Mouse (Mus musculus) mature B cell (primary cell): ENCODE data around the gene Ggt7.
"Not testable (repeated sequence)": the region's sequence is repeated elsewhere in the genome, so short reads cannot be mapped to it uniquely, and the experiment has no call there.

Source experiments
- in situ Hi-C: fragments of 300-500 bp; cut with MboI; formaldehyde crosslinking; loops from 2 replicates; pipeline ENCODE4 v1.14.3; 2019

Ggt7 gene

GRCm38 (mm10) chr2:155517455-155518423 is at the start of gene Ggt7, which contains the start of gene Acss2:
TSS of gene Ggt7 (minus strand) at chr2:155518237.
TSS of gene Acss2 (plus strand) at chr2:155517948.
- in situ Hi-C loops: loop anchor here (10.0 to 25.0 kb wide), 3 partner anchors 57 to 245 kb away; partner anchors contain the start of genes Myh7b and Procr

GRCm38 (mm10) chr2:155567751-155568150 is 49.7 kb upstream of the Ggt7 start:
- in situ Hi-C loops: no loop called here

DNA sequence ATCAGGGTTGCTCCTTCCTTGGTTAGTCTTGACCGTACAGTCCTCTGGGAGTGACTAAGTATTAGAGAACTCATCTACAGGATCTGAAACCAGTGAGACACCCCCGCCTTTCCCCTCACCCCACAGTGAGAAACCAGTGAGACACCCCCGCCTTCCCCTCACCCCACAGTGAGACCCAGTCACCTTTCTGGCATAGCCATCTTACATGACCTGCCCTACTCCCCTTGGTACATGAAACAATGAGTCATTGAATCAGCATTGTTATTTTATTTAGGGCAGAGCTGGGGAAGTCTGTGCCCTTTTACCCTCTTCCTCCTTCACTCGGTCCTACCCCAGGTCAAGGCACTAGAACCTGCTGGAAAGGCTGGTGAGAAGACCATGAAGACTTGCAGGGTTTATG is 44.9 kb upstream of the Ggt7 start:
- in situ Hi-C loops: no loop called here

DNA sequence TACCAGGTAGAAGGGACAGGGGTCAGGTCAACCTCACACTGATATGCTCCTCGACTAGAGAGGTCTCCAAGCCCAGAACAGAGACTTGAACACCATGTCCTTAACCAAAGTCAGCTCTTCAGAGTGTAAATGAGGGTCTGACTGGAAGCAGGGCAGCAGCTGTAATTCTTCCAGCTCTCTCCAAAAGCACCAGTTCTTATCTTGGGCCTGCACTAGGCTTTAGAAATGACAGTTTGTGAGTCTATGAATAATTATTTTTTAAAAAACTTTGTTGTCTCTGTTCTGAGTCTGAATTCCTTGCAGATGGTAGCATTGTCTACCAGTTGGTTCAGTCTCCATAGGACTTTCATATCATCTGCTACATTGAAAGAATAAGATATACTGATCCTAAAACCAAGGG is 44.2 kb upstream of the Ggt7 start:
- in situ Hi-C loops: no loop called here

DNA sequence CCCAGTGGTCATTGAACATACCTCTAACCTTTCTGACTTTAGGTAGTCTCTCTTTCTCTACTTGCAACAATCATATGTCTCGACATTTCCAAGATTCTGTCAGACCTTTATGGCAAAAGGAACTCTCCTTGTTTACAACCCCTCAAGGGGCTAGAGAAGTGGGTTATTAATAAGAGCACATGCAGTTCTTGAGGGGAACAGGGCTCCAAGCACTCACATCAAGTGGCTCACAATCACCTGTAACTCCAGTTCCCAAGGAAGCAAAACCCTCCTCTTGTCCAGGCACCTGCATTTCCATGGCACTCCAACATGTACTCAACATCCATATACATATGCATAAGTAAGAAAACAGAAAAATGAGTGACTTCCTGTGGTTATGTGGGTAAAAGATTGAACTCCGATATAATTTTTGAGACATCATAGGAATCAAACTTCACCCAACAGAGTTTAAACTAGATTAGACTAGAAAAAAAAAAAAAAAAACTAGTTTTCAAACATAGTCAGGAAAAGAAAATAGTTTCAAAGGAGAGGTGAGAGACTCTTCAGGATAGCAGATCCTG is 36.5 kb upstream of the Ggt7 start:
- in situ Hi-C loops: no loop called here

DNA sequence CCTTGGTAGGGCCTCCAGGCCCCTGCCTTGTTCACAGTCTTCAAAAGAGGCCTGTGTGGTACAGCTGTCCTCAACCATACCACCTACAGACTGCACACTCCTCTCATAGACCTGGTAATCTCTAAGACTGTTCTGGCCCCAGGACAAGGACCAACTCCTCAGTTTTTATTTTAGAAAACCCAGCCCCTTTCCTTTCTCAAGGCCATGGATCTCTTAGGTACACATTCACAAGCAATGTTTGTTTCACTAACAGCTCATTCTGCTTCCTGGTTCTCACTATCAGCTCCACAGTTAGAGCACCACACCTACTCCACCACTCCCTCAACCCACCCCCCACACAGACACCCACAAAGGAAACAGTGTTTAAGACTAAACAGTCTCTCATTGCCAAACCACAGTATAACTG is 34.9 kb upstream of the Ggt7 start:
- in situ Hi-C loops: no loop called here

DNA sequence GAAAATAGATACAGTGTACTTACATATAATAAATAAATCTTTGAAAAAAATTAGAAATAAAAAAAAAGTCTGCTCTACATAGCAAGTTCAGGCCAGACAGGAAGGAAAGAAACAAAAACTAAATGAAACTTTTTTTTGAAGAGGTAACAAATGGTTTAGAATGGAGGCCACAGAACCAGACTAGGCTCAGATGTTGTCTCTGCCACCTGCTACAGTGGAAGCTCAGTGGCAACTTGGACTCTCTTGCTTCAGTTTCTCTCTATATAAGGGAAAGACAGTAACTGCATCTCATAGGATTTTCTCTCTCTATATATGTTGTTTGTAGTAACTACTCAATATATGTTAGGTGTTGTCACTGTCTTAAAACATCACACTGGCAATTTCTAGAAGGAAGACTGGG is 34.3 kb upstream of the Ggt7 start:
- in situ Hi-C loops: no loop called here

- in situ Hi-C loops: no loop called here
Observed at GRCm38 (mm10) chr2:155546955-155547354, 28.9 kb upstream of the Ggt7 start.

- in situ Hi-C loops: no loop called here
Observed at GRCm38 (mm10) chr2:155540822-155541458, 22.9 kb upstream of the Ggt7 start.

- in situ Hi-C loops: no loop called here
Observed at GRCm38 (mm10) chr2:155539696-155540095, 21.7 kb upstream of the Ggt7 start.

GRCm38 (mm10) chr2:155538463-155539057 is 20.5 kb upstream of the Ggt7 start:
- in situ Hi-C loops: not testable (repeated sequence)

DNA sequence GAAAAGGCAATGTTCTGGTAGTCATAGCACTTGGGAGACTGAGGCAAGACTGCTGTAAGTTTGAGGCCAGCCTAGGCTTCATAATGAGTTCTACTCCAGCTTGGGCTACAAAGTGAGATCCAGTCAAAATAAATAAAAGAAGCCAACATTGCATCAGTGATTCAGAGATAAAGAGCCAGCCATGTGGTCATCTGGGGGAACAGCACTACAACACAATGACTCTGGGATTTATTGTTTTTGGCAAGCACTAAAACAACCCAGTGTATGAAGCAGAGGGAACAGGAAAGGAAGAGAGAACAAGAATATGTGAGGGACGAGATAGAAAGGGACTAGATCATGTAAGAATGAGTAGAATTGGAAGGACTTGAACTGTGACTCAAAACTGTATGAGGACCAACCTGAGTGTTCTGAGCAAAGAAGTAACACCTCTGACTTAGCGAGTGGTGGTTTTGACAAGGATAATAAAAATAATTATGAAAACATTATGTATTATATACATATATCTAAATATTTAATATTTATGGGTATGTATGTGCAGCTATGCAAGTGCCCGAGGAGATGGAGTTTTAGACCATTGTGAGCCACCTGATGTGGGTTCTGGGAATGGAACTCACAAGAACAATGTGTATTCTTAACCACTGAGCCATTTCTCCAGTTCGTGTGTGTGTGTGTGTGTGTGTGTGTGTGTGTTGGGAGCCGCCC is 19.9 kb upstream of the Ggt7 start:
- in situ Hi-C loops: no loop called here

DNA sequence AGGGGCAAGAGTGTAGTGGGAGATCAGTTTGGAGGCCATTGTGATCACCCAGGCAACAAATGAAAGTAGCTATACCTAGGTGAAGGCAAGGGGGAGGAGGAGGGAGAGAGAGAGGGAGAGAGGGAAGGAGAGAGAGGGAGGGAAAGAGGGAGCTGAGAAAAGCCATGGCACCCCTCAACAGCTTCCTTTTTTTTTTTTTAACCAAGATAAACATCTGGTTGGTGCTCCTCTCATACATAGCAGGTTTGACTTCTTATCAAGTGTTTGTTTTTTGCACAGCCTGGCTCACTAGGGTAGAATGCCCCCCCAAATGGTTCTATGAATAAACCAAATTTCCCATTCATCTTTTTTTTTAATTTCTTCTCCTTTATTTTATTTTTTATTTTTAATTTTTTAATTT is 18.3 kb upstream of the Ggt7 start:
- in situ Hi-C loops: no loop called here

- in situ Hi-C loops: no loop called here
Observed at GRCm38 (mm10) chr2:155527367-155527766, 9.3 kb upstream of the Ggt7 start.

DNA sequence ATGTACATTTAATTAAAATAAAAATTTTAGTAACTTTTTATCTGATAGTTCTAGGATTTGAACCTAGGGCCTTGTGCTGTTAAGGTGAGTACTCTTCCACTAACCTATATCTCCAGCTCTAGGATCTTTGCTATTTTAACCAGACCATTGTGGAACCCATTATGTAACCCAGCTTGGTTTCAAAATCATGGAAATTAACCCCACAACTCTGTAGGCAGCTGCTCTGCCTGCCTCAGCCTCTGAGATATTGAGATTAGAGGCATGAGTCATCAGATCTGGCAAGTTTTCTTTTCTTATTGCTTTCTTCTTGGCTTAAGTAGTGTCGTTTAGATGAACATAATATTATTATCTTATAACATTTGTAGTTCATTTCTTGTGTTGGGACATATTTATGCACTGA is 6.3 kb upstream of the Ggt7 start:
- in situ Hi-C loops: loop anchor here (25.0 kb wide), 1 partner anchor 238 kb away; the partner anchor contains the start of gene Procr

- in situ Hi-C loops: loop anchor here (25.0 kb wide), 1 partner anchor 239 kb away; the partner anchor contains the start of gene Procr
Observed at GRCm38 (mm10) chr2:155523706-155524105, 5.7 kb upstream of the Ggt7 start.

- in situ Hi-C loops: loop anchor here (10.0 to 25.0 kb wide), 3 partner anchors 56 to 244 kb away; partner anchors contain the start of genes Myh7b and Procr
Observed at GRCm38 (mm10) chr2:155518531-155519270, 664 bp upstream of the Ggt7 start.

DNA sequence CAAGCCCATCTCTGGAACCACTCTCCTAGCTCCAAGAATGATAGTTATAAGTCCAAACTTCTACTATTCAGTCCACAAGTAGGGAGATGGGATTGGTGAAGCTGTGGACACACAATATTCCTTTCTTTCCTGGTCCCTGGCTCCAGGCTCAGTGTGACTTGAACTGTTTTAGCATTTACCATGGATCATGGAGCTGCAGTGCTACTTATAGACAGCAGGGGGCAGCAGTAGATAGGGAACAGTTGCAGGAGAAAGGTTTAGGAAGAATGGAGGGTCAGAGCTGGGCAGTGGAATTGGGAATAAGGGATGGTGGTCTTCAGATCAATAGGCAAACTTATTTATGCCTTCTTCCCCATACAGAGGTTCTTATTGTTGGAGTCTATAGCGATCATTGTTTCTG is 2.1 kb downstream of the Ggt7 start:
- in situ Hi-C loops: loop anchor here (10.0 to 25.0 kb wide), 3 partner anchors 59 to 246 kb away; partner anchors contain the start of genes Myh7b and Procr

- in situ Hi-C loops: loop anchor here (10.0 to 25.0 kb wide), 3 partner anchors 60 to 248 kb away; partner anchors contain the start of genes Myh7b and Procr
Observed at GRCm38 (mm10) chr2:155514666-155515065, 3.4 kb downstream of the Ggt7 start.

DNA sequence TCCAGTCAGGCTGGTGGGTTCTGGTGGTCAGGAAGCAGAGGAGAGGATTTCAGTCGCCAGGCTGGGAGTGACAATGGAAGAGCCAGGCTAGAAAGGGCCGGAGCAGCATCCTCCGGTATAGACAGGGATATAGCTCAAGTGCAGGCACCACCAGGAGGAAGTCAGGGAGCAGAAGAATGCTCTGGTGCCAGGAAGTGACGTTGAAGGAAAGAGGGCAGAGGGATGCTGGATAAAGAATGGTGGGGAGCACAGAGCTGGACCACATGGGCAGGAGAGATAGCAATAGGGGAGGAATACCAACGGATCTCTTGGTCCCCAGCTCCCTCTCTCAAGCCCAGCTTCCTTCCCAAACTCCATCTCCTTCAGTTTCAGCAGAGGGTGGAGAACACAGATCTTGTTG is 4.5 kb downstream of the Ggt7 start:
- in situ Hi-C loops: loop anchor here (10.0 to 25.0 kb wide), 3 partner anchors 61 to 249 kb away; partner anchors contain the start of genes Myh7b and Procr
